Mouse (Mus musculus) liver, postnatal 0 days (tissue): Measurements from ENCODE around the gene Hmga1. TPM values are rescaled to one million over a fixed set of nuclear protein-coding genes. Genes with fewer than 3 reads are reported as not detected.

Source experiments
- ATAC-seq: fragments of 200-750 bp; cut with Nextera tagmentation; 2 replicates; pipeline ENCODE4 v1.8.0; 2017; ENCODE audit warnings: mild to moderate bottlenecking, moderate library complexity
- DNase-seq: peaks from one replicate; pipeline ENCODE4 v3.0.0-alpha.2; 2016
- H3K27ac ChIP-seq: fragments of 300-500 bp; sonication (generic); 2 replicates; pipeline ENCODE4 v1.5.1; 2014; ENCODE audit warnings: antibody characterized with exemption, moderate library complexity, mild to moderate bottlenecking, low read depth
- H3K27me3 ChIP-seq: fragments of 300-500 bp; sonication (generic); 2 replicates; pipeline ENCODE4 v1.6.1; 2014; ENCODE audit warnings: low read length, control low read depth, mixed read lengths; ENCODE audit not compliant: insufficient read depth
- H3K36me3 ChIP-seq: fragments of 300-500 bp; sonication (generic); replicated peaks from 2 replicates; pipeline ENCODE4 v1.6.1; 2014; ENCODE audit warnings: mild to moderate bottlenecking, control low read depth, low read length, moderate library complexity, mixed read lengths; ENCODE audit not compliant: insufficient read depth
- H3K4me1 ChIP-seq: fragments of 300-500 bp; sonication (generic); 2 replicates; pipeline ENCODE4 v1.6.1; 2014; ENCODE audit warnings: antibody characterized with exemption, mild to moderate bottlenecking, control low read depth; ENCODE audit not compliant: insufficient read depth
- H3K4me2 ChIP-seq: fragments of 300-500 bp; sonication (generic); 2 replicates; pipeline ENCODE4 v1.6.1; 2014; ENCODE audit warnings: low read depth, mild to moderate bottlenecking, low read length, moderate library complexity, mixed read lengths
- H3K4me3 ChIP-seq: fragments of 300-500 bp; sonication (generic); 2 replicates; pipeline ENCODE4 v1.5.1; 2014; ENCODE audit warnings: low read depth, low read length
- H3K9ac ChIP-seq: fragments of 300-500 bp; sonication (generic); replicated peaks from 2 replicates; pipeline ENCODE4 v1.6.1; 2014; ENCODE audit warnings: mild to moderate bottlenecking, moderate library complexity
- H3K9me3 ChIP-seq: fragments of 300-500 bp; sonication (generic); 2 replicates; pipeline ENCODE4 v1.6.1; 2016; ENCODE audit warnings: mild to moderate bottlenecking, control low read depth, low read length, mixed read lengths
- CTCF ChIP-seq: sonication (generic); IDR thresholded peaks from 2 replicates; pipeline ENCODE4 v1.5.1; 2016; ENCODE audit warnings: antibody characterized with exemption, low read depth
- EP300 ChIP-seq: IDR thresholded peaks from 2 replicates; pipeline ENCODE4 v1.6.1; 2016; ENCODE audit warnings: antibody characterized with exemption, low read depth, mild to moderate bottlenecking
- WGBS: fragments of 180-500 bp; shearing (Covaris S2); extraction: QIAGEN DNeasy Blood & Tissue Kit; methylation state at CpG from one replicate; pipeline ENCODE4 v1.1.7; 2014; ENCODE audit not compliant: insufficient replicate concordance; 5-methylcytosine and 5-hydroxymethylcytosine counted together
- polyA plus RNA-seq: library from polyadenylated mRNA; unstranded; fragments of >200 nt; fragmentation: Nextera tagmentation; extraction: Ambion mirVana; gene quantifications from 2 replicates; pipeline ENCODE4 v1.2.1, GENCODE M21; 2015

Hmga1 gene
- polyA plus RNA-seq, 1 experiment from 2014 or later = 64.0 TPM

DNA sequence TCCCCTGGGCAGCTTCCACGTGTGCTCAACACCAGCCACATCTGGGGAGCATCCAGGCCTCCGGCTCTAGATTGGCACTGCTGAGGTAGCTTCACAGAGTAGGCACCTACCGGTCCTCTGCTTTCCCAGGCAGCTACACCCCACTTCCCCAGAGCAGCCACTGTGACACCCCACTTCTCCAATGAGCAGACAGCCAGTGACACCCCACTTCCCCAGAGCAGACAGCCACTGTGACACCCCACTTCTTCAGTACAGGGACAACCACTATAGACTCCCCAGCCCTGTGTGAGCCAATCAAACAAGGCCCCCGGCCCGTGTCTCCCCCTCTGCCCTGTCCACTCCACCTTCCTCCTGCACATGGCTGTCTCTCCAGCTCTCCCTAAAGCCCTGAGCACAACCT lies 55.7 kb downstream of the Hmga1 start:
- H3K9me3 ChIP-seq = no peaks in the 10 kb centered on the region
- DNase-seq (no peak), ATAC-seq (no peak)
- H3K4me3 ChIP-seq = no peak overlapping the region
- H3K36me3 ChIP-seq = no peaks in the 10 kb centered on the region; the same call in 1 of the 2 replicates
- TF ChIP-seq CTCF (no peak), EP300 (no peak)
- no peak overlapping the region for H3K4me2 ChIP-seq
- 65% methylated on average over 5 of the region's 5 CpGs for WGBS
- H3K27ac ChIP-seq = no peak overlapping the region
- H3K9ac ChIP-seq = no peak overlapping the region
- H3K4me1 ChIP-seq = peaks cover 20% of the 10 kb centered on the region
- H3K27me3 ChIP-seq = no peaks in the 10 kb centered on the region

- Histone ChIP-seq H3K9me3 (no peaks in the 10 kb centered on the region), H3K4me2 (no peak overlapping the region), H3K4me3 (no peak overlapping the region), H3K4me1 (peaks cover 20% of the 10 kb centered on the region), H3K9ac (no peak overlapping the region), H3K27ac (no peak overlapping the region), H3K36me3 (no peaks in the 10 kb centered on the region; the same call in 1 of the 2 replicates), H3K27me3 (no peaks in the 10 kb centered on the region)
- ATAC-seq (no peak), DNase-seq (no peak)
- WGBS = 76% methylated on average over 4 of the region's 4 CpGs
- no peak for TF ChIP-seq EP300
- TF ChIP-seq CTCF = no peak
These were observed 56.7 kb downstream of the Hmga1 start for GRCm38 (mm10) chr17:27613016-27613415.

Other genes with a start within 250 kb of the Hmga1 start
- gene Grm4, start 35.1 kb upstream of the Hmga1 start, polyA plus RNA-seq = not detected in 2 replicates
- gene AI413582, start 9.3 kb downstream of the Hmga1 start, polyA plus RNA-seq = 15.0 and 16.7 TPM in 2 replicates
- 17.9 and 20.2 TPM in 2 replicates for gene Nudt3, start 67.0 kb downstream of the Hmga1 start, polyA plus RNA-seq
- not detected in 2 replicates for gene RPS10-NUDT3, start 78.7 kb downstream of the Hmga1 start, polyA plus RNA-seq
- gene Rps10, start 80.2 kb downstream of the Hmga1 start, polyA plus RNA-seq = 523 and 535 TPM in 2 replicates
- 0.27 and 0.29 TPM in 2 replicates for gene Pacsin1, start 99.0 kb downstream of the Hmga1 start, polyA plus RNA-seq
- 0.08 TPM in 1 of 2 replicates, not detected in the other for gene Spdef, start 172.5 kb downstream of the Hmga1 start, polyA plus RNA-seq